Mouse (Mus musculus): ENCODE measurements at regions not wholly inside any gene's neighbourhood (a gene's known extent, or its start where the extent isn't known, plus 50 kb on each side); places are given as distances from the start of the nearest gene placed in this dataset.
A peak's percentile ranks its signal among the peaks of the same experiment; 100 is the strongest.

DNA sequence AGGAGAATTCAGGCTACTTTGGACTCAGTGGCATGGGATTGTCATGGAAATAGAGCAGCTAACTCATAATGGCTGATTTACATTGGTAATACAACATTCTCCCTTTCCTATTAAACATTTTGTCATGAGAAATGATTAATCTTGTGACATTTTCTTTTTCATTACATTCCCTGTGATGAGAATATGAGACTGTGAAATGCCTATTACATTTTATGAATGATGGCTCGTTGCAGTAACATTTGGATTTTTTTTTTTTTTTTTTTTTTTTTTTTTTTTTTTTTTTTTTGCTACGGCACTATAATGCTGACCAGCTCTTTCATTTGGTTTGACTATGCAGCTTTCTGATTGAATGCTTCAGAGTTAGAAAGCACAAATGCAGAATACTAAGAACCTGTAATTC, 276.1 kb downstream of the Wdr20rt start:
- no peaks in the 10 kb centered on the region for H3K4me1 ChIP-seq
- no peak overlapping the region for H3K9ac ChIP-seq (replicated peaks)
- no peaks in the 10 kb centered on the region for H3K36me3 ChIP-seq
- no peak overlapping the region for H3K27ac ChIP-seq (replicated peaks)
- no peaks in the 10 kb centered on the region for H3K9me3 ChIP-seq
- no peak overlapping the region for H3K4me2 ChIP-seq (replicated peaks)
- H3K4me3 ChIP-seq = no peak overlapping the region
- ATAC-seq (replicated peaks) = no peak
- 47% methylated on average over 2 of the region's 2 CpGs for WGBS
- H3K27me3 ChIP-seq = no peaks in the 10 kb centered on the region

DNA sequence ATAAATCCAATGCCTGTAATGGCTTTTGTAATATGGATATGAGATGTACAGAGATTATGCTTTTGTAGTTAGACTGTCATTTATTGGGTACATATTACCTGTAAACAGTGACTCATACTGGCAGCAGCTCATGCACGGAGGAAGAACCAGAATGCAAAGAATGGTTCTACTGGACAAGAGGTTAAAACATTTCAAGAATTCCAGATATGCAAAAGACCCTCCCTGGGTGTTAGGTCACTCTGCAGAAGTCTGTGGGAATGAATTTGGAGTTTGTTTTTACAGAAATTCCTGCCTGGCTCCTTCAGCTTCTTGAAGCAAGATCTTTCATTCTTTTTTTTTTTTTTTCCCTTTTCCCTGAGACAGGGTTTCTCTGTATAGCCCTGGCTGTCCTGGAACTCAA, 276.7 kb downstream of the Wdr20rt start:
- no peak for ATAC-seq (replicated peaks)
- Histone ChIP-seq H3K36me3 (no peaks in the 10 kb centered on the region), H3K27ac (replicated peaks) (no peak overlapping the region), H3K9me3 (no peaks in the 10 kb centered on the region), H3K27me3 (no peaks in the 10 kb centered on the region), H3K4me3 (no peak overlapping the region), H3K9ac (replicated peaks) (no peak overlapping the region), H3K4me1 (no peaks in the 10 kb centered on the region), H3K4me2 (replicated peaks) (no peak overlapping the region)
- WGBS = 69% methylated on average over 1 of the region's 1 CpGs

- Histone ChIP-seq H3K9ac (replicated peaks) (no peak overlapping the region), H3K36me3 (no peaks in the 10 kb centered on the region), H3K27me3 (no peaks in the 10 kb centered on the region), H3K4me3 (no peak overlapping the region), H3K9me3 (no peaks in the 10 kb centered on the region), H3K27ac (replicated peaks) (no peak overlapping the region), H3K4me1 (no peaks in the 10 kb centered on the region), H3K4me2 (replicated peaks) (no peak overlapping the region)
- no peak for ATAC-seq (replicated peaks)
- 7% methylated on average over 1 of the region's 1 CpGs for WGBS
These were observed 287.8 kb downstream of the Wdr20rt start for GRCm38 (mm10) chr12:65513070-65513469.

GRCm38 (mm10) chr12:65534142-65534690, 308.9 kb downstream of the Wdr20rt start:
- 71% methylated on average over 3 of the region's 3 CpGs for WGBS
- H3K4me1 ChIP-seq = no peaks in the 10 kb centered on the region
- no peak overlapping the region for H3K27ac ChIP-seq (replicated peaks)
- peak; percentile 26; the same call in 1 of the 2 replicates for ATAC-seq (replicated peaks)
- no peaks in the 10 kb centered on the region for H3K9me3 ChIP-seq
- H3K27me3 ChIP-seq = no peaks in the 10 kb centered on the region
- no peaks in the 10 kb centered on the region for H3K36me3 ChIP-seq
- no peak overlapping the region for H3K4me2 ChIP-seq (replicated peaks)
- no peak overlapping the region for H3K9ac ChIP-seq (replicated peaks)
- H3K4me3 ChIP-seq = no peak overlapping the region

DNA sequence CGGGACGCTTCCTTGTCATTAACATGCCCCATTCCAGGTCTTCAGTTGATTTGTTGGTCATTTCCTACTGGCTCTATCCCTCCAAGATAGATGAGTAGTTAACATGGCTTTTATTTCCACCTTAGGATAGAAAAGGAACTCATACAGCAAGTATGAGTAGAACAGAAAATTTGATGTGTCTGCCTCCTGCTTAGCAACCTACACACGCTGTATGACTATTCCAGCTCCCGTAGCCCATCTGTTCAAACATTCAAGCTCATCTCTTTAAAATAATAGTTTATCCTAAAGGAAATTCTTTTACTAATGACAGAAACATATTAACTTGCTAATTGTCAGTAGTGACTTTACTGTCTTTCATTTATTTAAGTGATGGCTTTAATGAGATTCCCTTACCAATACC, 323.0 kb downstream of the Wdr20rt start:
- Histone ChIP-seq H3K4me2 (replicated peaks) (no peak overlapping the region), H3K27me3 (no peaks in the 10 kb centered on the region), H3K36me3 (no peaks in the 10 kb centered on the region), H3K9me3 (no peaks in the 10 kb centered on the region), H3K27ac (replicated peaks) (no peak overlapping the region), H3K4me1 (no peaks in the 10 kb centered on the region), H3K4me3 (no peak overlapping the region), H3K9ac (replicated peaks) (no peak overlapping the region)
- WGBS = 94% methylated on average over 4 of the region's 4 CpGs
- ATAC-seq (replicated peaks) = no peak

- no peak overlapping the region for H3K9ac ChIP-seq (replicated peaks)
- ATAC-seq (replicated peaks) = no peak
- no peak overlapping the region for H3K4me3 ChIP-seq
- no peaks in the 10 kb centered on the region for H3K36me3 ChIP-seq
- no peaks in the 10 kb centered on the region for H3K4me1 ChIP-seq
- H3K27me3 ChIP-seq = no peaks in the 10 kb centered on the region
- H3K27ac ChIP-seq (replicated peaks) = no peak overlapping the region
- no peak overlapping the region for H3K4me2 ChIP-seq (replicated peaks)
- WGBS = 75% methylated on average over 3 of the region's 3 CpGs
- no peaks in the 10 kb centered on the region for H3K9me3 ChIP-seq
These were observed 326.9 kb downstream of the Wdr20rt start for GRCm38 (mm10) chr12:65552230-65552629.

DNA sequence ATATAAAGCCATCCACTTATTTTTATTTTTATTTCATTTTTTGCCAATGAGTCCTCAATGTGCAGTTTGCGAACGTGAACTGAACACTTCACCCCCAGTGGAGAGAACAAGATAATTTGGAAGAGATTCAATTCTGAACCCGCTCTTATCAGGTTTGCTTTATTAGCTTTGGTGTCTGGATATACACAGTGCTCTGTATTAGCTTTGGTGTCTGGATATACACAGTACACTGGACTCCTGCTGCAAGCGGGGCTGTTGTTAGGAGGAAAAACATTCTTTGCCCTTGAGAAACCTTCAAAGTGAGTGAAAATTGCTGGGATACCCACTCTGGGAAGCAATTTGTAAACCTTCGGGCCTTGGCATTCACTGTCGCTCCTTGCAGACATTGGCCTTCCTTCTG, 333.7 kb downstream of the Wdr20rt start:
- Histone ChIP-seq H3K4me3 (no peak overlapping the region), H3K27me3 (no peaks in the 10 kb centered on the region), H3K4me2 (replicated peaks) (no peak overlapping the region), H3K9me3 (no peaks in the 10 kb centered on the region), H3K9ac (replicated peaks) (no peak overlapping the region), H3K27ac (replicated peaks) (no peak overlapping the region), H3K4me1 (no peaks in the 10 kb centered on the region), H3K36me3 (no peaks in the 10 kb centered on the region)
- no peak for ATAC-seq (replicated peaks)
- 81% methylated on average over 6 of the region's 6 CpGs for WGBS

DNA sequence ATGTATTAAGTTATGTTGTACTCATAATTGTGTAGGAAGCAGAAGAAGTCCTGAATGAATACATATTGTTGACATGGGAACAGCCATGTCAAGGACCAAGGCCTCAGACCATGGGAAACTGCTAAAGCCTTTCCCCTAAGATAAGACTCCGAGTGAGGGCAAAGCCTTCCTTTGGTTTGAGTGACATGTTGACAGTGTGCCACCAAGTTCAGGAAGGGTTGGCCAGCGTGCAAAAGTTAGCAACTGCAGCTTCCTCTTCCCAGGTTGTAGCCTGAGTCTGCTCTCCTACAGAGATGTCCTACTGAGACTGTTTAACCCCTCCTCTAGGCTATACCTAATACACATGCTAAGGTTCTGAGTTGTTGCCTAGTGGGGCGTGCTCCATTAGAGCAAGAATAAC, 334.5 kb downstream of the Wdr20rt start:
- ATAC-seq (replicated peaks) = no peak
- Histone ChIP-seq H3K27ac (replicated peaks) (no peak overlapping the region), H3K4me1 (no peaks in the 10 kb centered on the region), H3K4me2 (replicated peaks) (no peak overlapping the region), H3K36me3 (no peaks in the 10 kb centered on the region), H3K9ac (replicated peaks) (no peak overlapping the region), H3K4me3 (no peak overlapping the region), H3K27me3 (no peaks in the 10 kb centered on the region), H3K9me3 (no peaks in the 10 kb centered on the region)
- WGBS = 77% methylated on average over 3 of the region's 3 CpGs

GRCm38 (mm10) chr12:65571633-65572032, 346.3 kb downstream of the Wdr20rt start:
- ATAC-seq (replicated peaks) = no peak
- 91% methylated on average over 1 of the region's 1 CpGs for WGBS
- Histone ChIP-seq H3K4me3 (no peak overlapping the region), H3K36me3 (no peaks in the 10 kb centered on the region), H3K9ac (replicated peaks) (no peak overlapping the region), H3K27me3 (no peaks in the 10 kb centered on the region), H3K4me1 (no peaks in the 10 kb centered on the region), H3K9me3 (no peaks in the 10 kb centered on the region), H3K27ac (replicated peaks) (no peak overlapping the region), H3K4me2 (replicated peaks) (no peak overlapping the region)

DNA sequence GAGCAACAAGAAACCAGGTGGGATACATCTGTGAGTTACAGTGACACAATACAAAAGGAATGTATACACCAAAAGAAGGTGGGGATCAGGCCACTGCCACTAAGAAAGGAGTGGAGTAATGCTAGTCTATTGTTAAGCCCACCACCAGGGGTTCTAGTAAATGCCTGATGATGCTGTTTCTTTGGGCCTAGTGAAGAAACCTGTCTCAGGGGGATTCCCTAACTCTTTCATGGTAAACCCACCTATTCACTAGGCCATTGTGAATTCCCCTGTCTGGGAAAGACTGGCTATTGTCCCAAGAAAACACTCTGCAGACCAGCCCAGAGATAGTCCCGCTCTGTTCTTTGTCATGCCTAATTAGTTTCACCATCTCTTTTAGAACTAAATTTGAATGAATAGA, 368.2 kb downstream of the Wdr20rt start:
- Histone ChIP-seq H3K9ac (replicated peaks) (no peak overlapping the region), H3K4me3 (no peak overlapping the region), H3K4me2 (replicated peaks) (no peak overlapping the region), H3K4me1 (no peaks in the 10 kb centered on the region), H3K9me3 (no peaks in the 10 kb centered on the region), H3K27me3 (no peaks in the 10 kb centered on the region), H3K27ac (replicated peaks) (no peak overlapping the region), H3K36me3 (no peaks in the 10 kb centered on the region)
- WGBS = 20% methylated on average over 1 of the region's 1 CpGs
- no peak for ATAC-seq (replicated peaks)

DNA sequence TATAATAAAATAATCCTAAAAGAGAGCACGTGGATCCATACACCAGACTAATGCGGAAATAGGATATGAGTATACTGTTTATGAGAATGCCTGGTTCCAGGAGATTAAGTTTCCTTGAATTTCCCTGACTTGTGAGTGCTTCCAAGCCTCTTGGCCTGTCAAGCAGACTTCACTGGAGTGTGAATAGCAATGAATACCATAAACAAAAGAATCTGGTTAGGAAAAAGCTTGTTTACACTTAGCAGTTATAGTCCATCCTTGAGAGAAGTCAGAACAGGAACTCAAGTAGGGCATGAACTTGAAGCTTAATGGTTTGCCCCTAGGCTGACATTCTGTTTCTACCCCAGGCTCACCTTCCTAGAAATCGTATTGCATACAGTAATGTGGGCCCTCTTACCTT, 368.8 kb downstream of the Wdr20rt start:
- no peaks in the 10 kb centered on the region for H3K9me3 ChIP-seq
- H3K9ac ChIP-seq (replicated peaks) = no peak overlapping the region
- H3K27ac ChIP-seq (replicated peaks) = no peak overlapping the region
- no peak overlapping the region for H3K4me3 ChIP-seq
- no peaks in the 10 kb centered on the region for H3K27me3 ChIP-seq
- H3K4me2 ChIP-seq (replicated peaks) = no peak overlapping the region
- WGBS = 81% methylated on average over 3 of the region's 3 CpGs
- ATAC-seq (replicated peaks) = no peak
- H3K36me3 ChIP-seq = no peaks in the 10 kb centered on the region
- H3K4me1 ChIP-seq = no peaks in the 10 kb centered on the region

DNA sequence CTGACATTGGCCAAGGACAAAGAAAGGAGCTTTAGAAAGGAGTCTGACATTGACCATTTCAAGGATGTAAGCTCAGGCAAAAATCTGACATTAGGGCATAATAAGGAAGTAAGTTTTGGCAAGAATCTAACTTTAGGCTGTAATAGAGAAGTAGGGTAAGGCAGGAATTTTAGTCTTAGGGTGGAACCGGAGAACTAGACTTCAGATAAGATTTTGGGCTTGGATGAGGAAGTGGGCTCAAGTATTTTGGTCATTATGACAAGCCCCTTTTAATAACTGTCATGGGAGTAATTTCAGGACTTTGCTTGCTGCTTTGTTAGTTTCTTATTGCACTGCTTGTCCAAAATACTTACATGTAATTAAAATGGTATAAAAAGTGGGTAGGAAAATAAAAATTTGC, 418.9 kb downstream of the Wdr20rt start:
- no peak overlapping the region for H3K4me3 ChIP-seq
- 90% methylated on average over 1 of the region's 1 CpGs for WGBS
- H3K36me3 ChIP-seq = no peaks in the 10 kb centered on the region
- no peaks in the 10 kb centered on the region for H3K27me3 ChIP-seq
- ATAC-seq (replicated peaks) = no peak
- no peak overlapping the region for H3K9ac ChIP-seq (replicated peaks)
- H3K4me1 ChIP-seq = no peaks in the 10 kb centered on the region
- H3K4me2 ChIP-seq (replicated peaks) = no peak overlapping the region
- H3K9me3 ChIP-seq = no peaks in the 10 kb centered on the region; the same call in 1 of the 2 replicates
- H3K27ac ChIP-seq (replicated peaks) = no peak overlapping the region

- WGBS = 98% methylated on average over 1 of the region's 1 CpGs
- H3K9me3 ChIP-seq = no peaks in the 10 kb centered on the region
- no peak for ATAC-seq (replicated peaks)
These were observed 431.5 kb downstream of the Wdr20rt start for GRCm38 (mm10) chr12:65656772-65657171.

More at GRCm38 (mm10) chr12:65656772-65657171, 431.5 kb downstream of the Wdr20rt start:
- Histone ChIP-seq H3K36me3 (no peaks in the 10 kb centered on the region), H3K4me2 (replicated peaks) (no peak overlapping the region), H3K4me1 (no peaks in the 10 kb centered on the region), H3K4me3 (no peak overlapping the region), H3K27ac (replicated peaks) (no peak overlapping the region), H3K9ac (replicated peaks) (no peak overlapping the region), H3K27me3 (no peaks in the 10 kb centered on the region)
